Mouse (Mus musculus) brain, embryonic 14.5 days (tissue): ENCODE results near the gene Ten1. TPM values are rescaled to one million over a fixed set of nuclear protein-coding genes. Genes with fewer than 3 reads are reported as not detected.

Source experiments
- DNase-seq: peaks from one replicate; pipeline ENCODE4 v3.0.0-alpha.2; 2011; ENCODE audit warnings: low read depth
- CTCF ChIP-seq: fragments of 200-500 bp; IDR thresholded peaks from 2 replicates; pipeline ENCODE4 v1.5.1; 2012; ENCODE audit warnings: inconsistent platforms, mild to moderate bottlenecking, moderate library complexity, borderline replicate concordance; ENCODE audit not compliant: insufficient read depth, insufficient read length; ENCODE audit errors: extremely low read depth
- POLR2A ChIP-seq: fragments of 200-500 bp; IDR thresholded peaks from 2 replicates; pipeline ENCODE4 v1.6.1; 2012; ENCODE audit warnings: mild to moderate bottlenecking, inconsistent platforms, borderline replicate concordance; ENCODE audit not compliant: poor library complexity, insufficient read depth, insufficient read length, severe bottlenecking; ENCODE audit errors: extremely low read depth
- polyA plus RNA-seq: library from polyadenylated mRNA; depleted of rRNA; stranded (reverse); fragments of >200 nt; gene quantifications from 2 replicates; pipeline ENCODE4 v1.2.3, GENCODE M21; 2012; rRNA removed

The Ten1 gene
- polyA plus RNA-seq, 1 experiment: 55.6 TPM

- DNase-seq: no peak
- TF ChIP-seq CTCF (no peak), POLR2A (no peak)
These were observed 49.0 kb downstream of the Ten1 start for GRCm38 (mm10) chr11:116247502-116248222.

- TF ChIP-seq CTCF (no peak), POLR2A (no peak)
These were observed 52.2 kb downstream of the Ten1 start for GRCm38 (mm10) chr11:116250898-116251297.

GRCm38 (mm10) chr11:116253076-116253600 is 54.5 kb downstream of the Ten1 start:
- no peak for DNase-seq
- no peak for TF ChIP-seq POLR2A
- no peak for TF ChIP-seq CTCF

More at GRCm38 (mm10) chr11:116250898-116251297, 52.2 kb downstream of the Ten1 start:
- no peak for DNase-seq

GRCm38 (mm10) chr11:116254627-116255026 is 56.0 kb downstream of the Ten1 start:
- no peak for DNase-seq
- TF ChIP-seq CTCF (no peak), POLR2A (no peak)

GRCm38 (mm10) chr11:116255090-116255981 is 56.7 kb downstream of the Ten1 start:
- TF ChIP-seq POLR2A: no peak
- DNase-seq: no peak

GRCm38 (mm10) chr11:116255982-116256675 is 57.5 kb downstream of the Ten1 start:
- no peak for DNase-seq
- TF ChIP-seq CTCF (no peak), POLR2A (no peak)

GRCm38 (mm10) chr11:116259461-116259860 is 60.8 kb downstream of the Ten1 start:
- no peak for DNase-seq
- TF ChIP-seq CTCF: no peak
- TF ChIP-seq POLR2A: no peak

GRCm38 (mm10) chr11:116260259-116260658 is 61.6 kb downstream of the Ten1 start:
- TF ChIP-seq POLR2A: no peak
- no peak for TF ChIP-seq CTCF
- no peak for DNase-seq

Other genes with a start within 250 kb of the Ten1 start
- gene Itgb4, start 224.1 kb upstream of the Ten1 start, polyA plus RNA-seq: 0.91 and 2.1 TPM in 2 replicates
- 39.2 and 41.8 TPM in 2 replicates for gene Galk1, start 186.1 kb upstream of the Ten1 start, polyA plus RNA-seq
- gene H3f3b, start 170.9 kb upstream of the Ten1 start, polyA plus RNA-seq: 1,173 and 1,240 TPM in 2 replicates
- gene Unk, start 168.5 kb upstream of the Ten1 start, polyA plus RNA-seq: 67.3 and 87.0 TPM in 2 replicates
- gene Unc13d, start 120.9 kb upstream of the Ten1 start, polyA plus RNA-seq: 0.97 and 1.1 TPM in 2 replicates
- 142 and 148 TPM in 2 replicates for gene Wbp2, start 111.9 kb upstream of the Ten1 start, polyA plus RNA-seq
- gene Trim47, start 71.6 kb upstream of the Ten1 start, polyA plus RNA-seq: 4.2 and 5.3 TPM in 2 replicates
- 2.2 and 3.4 TPM in 2 replicates for gene Trim65, start 67.7 kb upstream of the Ten1 start, polyA plus RNA-seq
- 31.8 and 38.6 TPM in 2 replicates for gene Mrpl38, start 60.0 kb upstream of the Ten1 start, polyA plus RNA-seq
- gene Fbf1, start 30.7 kb upstream of the Ten1 start, polyA plus RNA-seq: 144 and 153 TPM in 2 replicates
- 72.1 and 78.9 TPM in 2 replicates for gene Acox1, start 190 bp downstream of the Ten1 start, polyA plus RNA-seq
- 0.67 and 0.96 TPM in 2 replicates for gene Evpl, start 39.2 kb downstream of the Ten1 start, polyA plus RNA-seq
- gene Srp68, start 75.4 kb downstream of the Ten1 start, polyA plus RNA-seq: 68.6 and 69.3 TPM in 2 replicates
- 0.21 and 0.37 TPM in 2 replicates for gene Galr2, start 82.1 kb downstream of the Ten1 start, polyA plus RNA-seq
- 96.1 and 112 TPM in 2 replicates for gene Exoc7, start 108.4 kb downstream of the Ten1 start, polyA plus RNA-seq
- gene Foxj1, start 136.5 kb downstream of the Ten1 start, polyA plus RNA-seq: 22.2 and 29.7 TPM in 2 replicates
- gene Rnf157, start 214.2 kb downstream of the Ten1 start, polyA plus RNA-seq: 59.5 and 97.3 TPM in 2 replicates
- gene Ubald2, start 235.2 kb downstream of the Ten1 start, polyA plus RNA-seq: 203 and 296 TPM in 2 replicates